ENCODE assay signal across 8 mouse cellular contexts in the genomic region with DNA sequence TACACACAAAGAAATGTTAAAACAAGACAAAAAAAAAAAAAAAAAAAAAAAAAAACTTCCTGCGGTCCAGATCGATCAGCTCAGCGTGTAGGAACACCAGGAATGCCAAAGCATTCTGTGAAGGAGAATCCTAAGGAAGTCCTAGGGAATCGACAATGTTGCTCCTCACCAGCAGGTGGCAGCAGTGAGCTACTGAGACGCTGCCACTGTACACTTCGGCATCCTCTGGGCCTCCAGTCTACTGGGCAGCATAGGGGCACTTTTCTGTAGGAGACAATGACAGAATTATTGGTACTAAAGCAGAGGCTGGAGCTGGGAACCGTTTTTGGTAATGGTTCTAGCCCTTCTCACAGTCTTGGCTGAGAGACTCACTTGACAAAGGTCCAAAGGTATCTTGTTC. TPM values are rescaled to one million over a fixed set of nuclear protein-coding genes. Genes with fewer than 3 reads are reported as not detected.
DNase-seq lines count a peak whose midpoint lies in the region; ATAC-seq lines count a peak whose summit lies in the region.

No protein-coding gene starts in this region.

- peak; percentile 55 for ATAC-seq in inflammation-experienced regulatory T-cells, adult 6 months
- peak; percentile 66 for ATAC-seq in megakaryocyte progenitor cell, adult 5-6 weeks (replicated peaks; ENCODE audit: poor library complexity)

- peak; percentile 80 to 93 for DNase-seq in adrenal gland, adult (ENCODE audit: inconsistent age in 2 of 2, low spot score in 1 of 2)
- DNase-seq in embryo, embryonic 10.5 days (ENCODE audit: low spot score) = peak; percentile 96
- DNase-seq in gastrocnemius, postnatal 25 days = peak; percentile 70
- DNase-seq in left cerebral cortex, adult 8-10 months (ENCODE audit: low spot score in 2 of 2) = peak; percentile 55 to 71
- peak; percentile 85 to 88 for DNase-seq in right cerebral cortex, postnatal 10 days (ENCODE audit: low spot score in 2 of 2)
- DNase-seq in urinary bladder, postnatal 14 days (ENCODE audit: low spot score) = peak; percentile 85

RNA-seq across cellular contexts. Expression of a gene that starts 14.6 kb away (rescaled TPM):
- not detected for total RNA-seq in gastrocnemius, postnatal 25 days (2021)
- polyA plus RNA-seq in inflammation-experienced regulatory T-cells, adult 6 months (2017; shearing (Covaris generic)) = not detected
- 1 to 10 TPM in 2 of 4 experiments, under 1 TPM in 2; 0.82 to 1.6 (median 1.0) TPM for total RNA-seq in left cerebral cortex, adult 8-10 months (2022)
- not detected in 2 replicates for total RNA-seq in megakaryocyte progenitor cell, adult 5-6 weeks (2015)
- not detected in 2 replicates for total RNA-seq in megakaryocyte progenitor cell, adult 5-6 weeks (2017)

RNA-seq across cellular contexts. Expression of a gene that starts 24.4 kb away (rescaled TPM):
- total RNA-seq in gastrocnemius, postnatal 25 days (2021) = 10 to 100 TPM; 15.9 to 20.9 TPM
- 10 to 100 TPM; 19.1 to 23.3 (median 22.6) TPM for polyA plus RNA-seq in inflammation-experienced regulatory T-cells, adult 6 months (2017; shearing (Covaris generic))
- total RNA-seq in left cerebral cortex, adult 8-10 months (2022) = 10 to 100 TPM; 30.3 to 44.7 (median 38.7) TPM
- 62.0 and 63.9 TPM in 2 replicates for total RNA-seq in megakaryocyte progenitor cell, adult 5-6 weeks (2015)
- total RNA-seq in megakaryocyte progenitor cell, adult 5-6 weeks (2017) = 46.4 and 52.9 TPM in 2 replicates

RNA-seq across cellular contexts. Expression of a gene that starts 31.0 kb away (rescaled TPM):
- 1 to 10 TPM; 6.0 to 7.5 TPM for total RNA-seq in gastrocnemius, postnatal 25 days (2021)
- 10 to 100 TPM; 39.8 to 53.2 (median 43.1) TPM for polyA plus RNA-seq in inflammation-experienced regulatory T-cells, adult 6 months (2017; shearing (Covaris generic))
- 10 to 100 TPM; 20.1 to 25.3 (median 22.2) TPM for total RNA-seq in left cerebral cortex, adult 8-10 months (2022)
- 103 and 110 TPM in 2 replicates for total RNA-seq in megakaryocyte progenitor cell, adult 5-6 weeks (2015)
- 141 and 151 TPM in 2 replicates for total RNA-seq in megakaryocyte progenitor cell, adult 5-6 weeks (2017)

RNA-seq across cellular contexts. Expression of a gene that starts 50.1 kb away (rescaled TPM):
- total RNA-seq in gastrocnemius, postnatal 25 days (2021) = 10 to 100 TPM; 14.0 to 16.2 TPM
- polyA plus RNA-seq in inflammation-experienced regulatory T-cells, adult 6 months (2017; shearing (Covaris generic)) = 100 to 1,000 TPM; 102 to 153 (median 123) TPM
- 10 to 100 TPM; 59.3 to 63.4 (median 61.9) TPM for total RNA-seq in left cerebral cortex, adult 8-10 months (2022)
- 26.5 and 28.4 TPM in 2 replicates for total RNA-seq in megakaryocyte progenitor cell, adult 5-6 weeks (2015)
- 56.4 and 58.5 TPM in 2 replicates for total RNA-seq in megakaryocyte progenitor cell, adult 5-6 weeks (2017)

RNA-seq across cellular contexts. Expression of a gene that starts 55.7 kb away (rescaled TPM):
- total RNA-seq in gastrocnemius, postnatal 25 days (2021) = 100 to 1,000 TPM; 189 to 204 TPM
- 1,000 to 10,000 TPM in 2 of 3 experiments, 100 to 1,000 TPM in 1; 936 to 1,841 (median 1,443) TPM for polyA plus RNA-seq in inflammation-experienced regulatory T-cells, adult 6 months (2017; shearing (Covaris generic))
- 100 to 1,000 TPM; 457 to 497 (median 483) TPM for total RNA-seq in left cerebral cortex, adult 8-10 months (2022)
- total RNA-seq in megakaryocyte progenitor cell, adult 5-6 weeks (2015) = 345 and 346 TPM in 2 replicates
- total RNA-seq in megakaryocyte progenitor cell, adult 5-6 weeks (2017) = 343 and 379 TPM in 2 replicates

Comparison
In these comparisons a context has a peak if more than half of its experiments do, and no peak if none do; other contexts are left out.
1. Peak in every context shown above with its lines: DNase-seq and ATAC-seq.